Mouse (Mus musculus) CH12.LX (cell line): ENCODE measurements around the gene Egfl8. TPM values are rescaled to one million over a fixed set of nuclear protein-coding genes. Genes with fewer than 3 reads are reported as not detected.

Experiments
- DNase-seq: peaks from one replicate; pipeline ENCODE4 v3.0.0-alpha.2; 2013; ENCODE audit errors: extremely low read depth
- H3K27ac ChIP-seq: 2 replicates; pipeline ENCODE4 v1.5.1; 2012; ENCODE audit warnings: low read depth, mild to moderate bottlenecking, control low read depth, moderate library complexity; ENCODE audit not compliant: insufficient read depth
- H3K27me3 ChIP-seq: replicated peaks from 2 replicates; pipeline ENCODE3; 2012; ENCODE audit warnings: inconsistent platforms
- H3K36me3 ChIP-seq, 2 experiments: replicated peaks in 1 of 2; 2 replicates each; pipeline versions ENCODE3 to v1.6.1; 2012; ENCODE audit warnings: inconsistent platforms in 1 of 2, low read length in 1 of 2, mild to moderate bottlenecking in 1 of 2, mixed read lengths in 1 of 2, moderate library complexity in 1 of 2; ENCODE audit not compliant: control insufficient read depth in 1 of 2, insufficient read depth in 1 of 2
- H3K4me1 ChIP-seq, 2 experiments: 2 replicates each; pipeline ENCODE4 v1.6.1; 2012; ENCODE audit warnings: inconsistent platforms in 1 of 2, moderate library complexity in 1 of 2; ENCODE audit not compliant: insufficient read depth in 2 of 2, control insufficient read depth in 1 of 2
- H3K4me2 ChIP-seq: 2 replicates; pipeline ENCODE4 v1.6.1; 2012; ENCODE audit warnings: low read depth, mild to moderate bottlenecking, control low read depth; ENCODE audit not compliant: poor library complexity, insufficient read depth, severe bottlenecking
- H3K4me3 ChIP-seq, 3 experiments: fragments of 150-350 bp in 1 of 3; sonication (generic) in 1 of 3; replicated peaks in 1 of 3; 2 replicates each; pipeline versions ENCODE3 to v1.5.1; 2011 to 2012; ENCODE audit warnings: low read depth in 2 of 3, low read length in 2 of 3, mild to moderate bottlenecking in 2 of 3, moderate library complexity in 2 of 3, control low read depth in 1 of 3, improper control_type of control experiment in 1 of 3, inconsistent platforms in 1 of 3, mixed read lengths in 1 of 3; ENCODE audit not compliant: poor library complexity in 1 of 3
- H3K79me2 ChIP-seq: replicated peaks from 2 replicates; pipeline ENCODE4 v1.6.1; 2012; ENCODE audit warnings: mild to moderate bottlenecking, moderate library complexity; ENCODE audit not compliant: control insufficient read depth, poor library complexity, insufficient read depth, severe bottlenecking; ENCODE audit errors: extremely low read depth
- H3K9ac ChIP-seq: 2 replicates; pipeline ENCODE4 v1.6.1; 2012; ENCODE audit warnings: low read depth, mild to moderate bottlenecking, control low read depth, moderate library complexity; ENCODE audit not compliant: insufficient read depth
- H3K9me3 ChIP-seq: replicated peaks from 2 replicates; pipeline ENCODE3; 2012; ENCODE audit warnings: low read length, inconsistent platforms, mixed read lengths
- BHLHE40 ChIP-seq: IDR thresholded peaks from 2 replicates; pipeline ENCODE4 v1.6.1; 2011; ENCODE audit warnings: mild to moderate bottlenecking, low read depth, low read length, improper control_type of control experiment
- CHD1 ChIP-seq: IDR thresholded peaks from 2 replicates; pipeline ENCODE4 v1.6.1; 2012; ENCODE audit warnings: low read depth, low read length, improper control_type of control experiment, inconsistent platforms
- E2F4 ChIP-seq: IDR thresholded peaks from 2 replicates; pipeline ENCODE4 v1.6.1; 2011; ENCODE audit warnings: low read depth, low read length, improper control_type of control experiment; ENCODE audit not compliant: insufficient replicate concordance
- ELF1 ChIP-seq: IDR thresholded peaks from 2 replicates; pipeline ENCODE4 v1.6.1; 2014; ENCODE audit warnings: low read depth, mild to moderate bottlenecking, inconsistent platforms, low read length, improper control_type of control experiment
- EP300 ChIP-seq: IDR thresholded peaks from 2 replicates; pipeline ENCODE4 v1.6.1; 2011; ENCODE audit warnings: low read length, improper control_type of control experiment
- GABPA ChIP-seq: IDR thresholded peaks from 2 replicates; pipeline ENCODE4 v1.6.1; 2012; ENCODE audit warnings: low read depth, low read length, improper control_type of control experiment, inconsistent platforms; ENCODE audit not compliant: insufficient replicate concordance
- IRF4 ChIP-seq: IDR thresholded peaks from 2 replicates; pipeline ENCODE4 v1.6.1; 2014; ENCODE audit warnings: low read depth, mild to moderate bottlenecking, inconsistent platforms, low read length, improper control_type of control experiment
- JUN ChIP-seq: IDR thresholded peaks from 2 replicates; pipeline ENCODE4 v1.6.1; 2011; ENCODE audit warnings: low read depth, mild to moderate bottlenecking, low read length, improper control_type of control experiment, moderate library complexity; ENCODE audit not compliant: insufficient read depth
- JUND ChIP-seq: conservative IDR thresholded peaks from 2 replicates; pipeline ENCODE4 v1.6.1; 2011; ENCODE audit warnings: low read depth, low read length, improper control_type of control experiment
- MAX ChIP-seq: IDR thresholded peaks from 2 replicates; pipeline ENCODE4 v1.6.1; 2011; ENCODE audit warnings: low read length, improper control_type of control experiment
- MYC ChIP-seq: IDR thresholded peaks from 2 replicates; pipeline ENCODE4 v1.6.1; 2011; ENCODE audit warnings: low read depth, mild to moderate bottlenecking, improper control_type of control experiment, low read length
- RCOR1 ChIP-seq: conservative IDR thresholded peaks from 2 replicates; pipeline ENCODE4 v1.6.1; 2012; ENCODE audit warnings: low read depth, mild to moderate bottlenecking, inconsistent platforms, low read length, improper control_type of control experiment
- SIN3A ChIP-seq: IDR thresholded peaks from 2 replicates; pipeline ENCODE4 v1.6.1; 2012; ENCODE audit warnings: low read length, improper control_type of control experiment, inconsistent platforms
- TBP ChIP-seq: conservative IDR thresholded peaks from 2 replicates; pipeline ENCODE4 v1.6.1; 2011; ENCODE audit warnings: low read depth, low read length, improper control_type of control experiment
- USF1 ChIP-seq: IDR thresholded peaks from 2 replicates; pipeline ENCODE4 v1.6.1; 2014; ENCODE audit warnings: low read depth, mild to moderate bottlenecking, inconsistent platforms, low read length, improper control_type of control experiment
- USF2 ChIP-seq: conservative IDR thresholded peaks from 2 replicates; pipeline ENCODE4 v1.6.1; 2011; ENCODE audit warnings: low read depth, low read length, improper control_type of control experiment
- ZKSCAN1 ChIP-seq: IDR thresholded peaks from 2 replicates; pipeline ENCODE4 v1.6.1; 2012; ENCODE audit warnings: low read depth, inconsistent platforms, low read length, improper control_type of control experiment, borderline replicate concordance
- ZMIZ1 ChIP-seq: IDR thresholded peaks from 2 replicates; pipeline ENCODE4 v1.6.1; 2012; ENCODE audit warnings: low read depth, mild to moderate bottlenecking, inconsistent platforms, low read length, improper control_type of control experiment
- dilution Hi-C: fragments of 300-500 bp; cut with MboI; formaldehyde crosslinking; loops from 2 replicates; pipeline ENCODE4 v1.14.3; 2020; ENCODE audit warnings: low sequenced_read_pairs; ENCODE audit not compliant: extremely low pct_unique_long_range_greater_than_20kb, extremely low pct_ligation_motif_present
- in situ Hi-C: fragments of 300-500 bp; cut with MboI; formaldehyde crosslinking; loops from 3 replicates; pipeline ENCODE4 v1.14.3; 2019; ENCODE audit warnings: low sequenced_read_pairs, low pct_ligation_motif_present, low pct_unique_long_range_greater_than_20kb, mixed read lengths
- polyA plus RNA-seq: library from polyadenylated mRNA; unstranded; fragments of >175 nt; gene quantifications from 2 replicates; pipeline ENCODE4 v1.2.1, GENCODE M21; 2012; ENCODE audit warnings: low read depth; ENCODE audit not compliant: insufficient read length
- total RNA-seq, 2 experiments: library from RNA; depleted of rRNA; stranded (reverse); fragments of 300-350 nt in 1 of 2; fragments of >200 nt in 1 of 2; gene quantifications; 2 replicates each; pipeline ENCODE4 v1.2.3; 2012 to 2014

The Egfl8 gene
- total and polyA plus RNA-seq, 3 experiments, result not detected

DNA sequence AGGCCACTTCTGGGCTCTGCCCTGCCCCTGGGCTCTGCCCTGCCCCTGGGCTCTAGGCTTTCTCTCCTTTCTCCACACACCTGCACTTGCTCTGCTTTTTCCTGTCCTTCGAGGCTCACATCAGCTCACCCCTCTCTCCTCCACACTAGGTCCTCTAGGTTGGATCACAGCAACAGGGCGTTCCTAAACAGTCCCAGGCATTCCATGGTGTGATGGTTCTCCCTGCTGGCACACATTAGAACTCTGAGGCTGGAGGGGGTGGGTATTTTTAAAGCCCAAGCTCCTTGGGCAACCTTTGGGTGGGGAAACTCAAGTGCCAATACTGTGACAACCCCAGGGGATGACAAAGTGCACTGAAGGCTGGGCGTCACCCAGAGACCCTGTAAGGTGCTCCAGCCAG, 21.7 kb upstream of the Egfl8 start:
- TF ChIP-seq JUN, result no peak
- TF ChIP-seq USF2, result no peak
- TF ChIP-seq ZKSCAN1, result no peak
- TF ChIP-seq RCOR1, result no peak
- TF ChIP-seq MYC, result no peak
- no peak for TF ChIP-seq MAX
- TF ChIP-seq ZMIZ1, result no peak
- TF ChIP-seq USF1, result no peak
- TF ChIP-seq JUND, result no peak
- TF ChIP-seq BHLHE40, result no peak
- Histone ChIP-seq H3K4me2 (no peak overlapping the region), H3K79me2 (no peaks in the 10 kb centered on the region), H3K9me3 (peaks cover 9% of the 10 kb centered on the region), H3K9ac (no peak overlapping the region), H3K36me3 (no peaks in the 10 kb centered on the region), H3K27me3 (peaks cover 85% of the 10 kb centered on the region), H3K4me3 (no peak overlapping the region), H3K4me1 (0 out of 4 replicates have a peak, but pooled peaks cover 0 to 8% of the 10 kb centered on the region in 2 experiments), H3K27ac (no peak overlapping the region)
- in situ Hi-C loops (no loop called here), dilution Hi-C loops (no loop called here)
- DNase-seq, result no peak

DNA sequence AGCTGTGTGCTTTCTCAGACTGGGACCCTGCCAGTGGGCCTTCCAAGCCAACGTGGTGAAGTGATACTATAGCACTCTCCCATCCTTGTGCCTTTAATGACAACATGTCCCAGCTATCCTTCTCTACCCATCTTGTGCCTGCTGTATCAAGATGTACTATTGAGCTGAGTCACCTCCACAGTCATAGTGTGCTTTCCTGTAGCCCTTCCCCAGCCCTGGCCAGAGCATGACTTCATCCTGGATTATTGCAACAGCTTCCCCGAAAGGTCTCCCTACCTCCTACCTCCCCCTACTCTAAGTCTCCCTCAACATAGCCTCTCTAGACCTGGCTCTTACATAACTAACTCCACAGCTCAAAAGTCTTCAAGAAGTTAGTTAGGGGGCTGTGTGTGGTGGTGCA, 19.9 kb upstream of the Egfl8 start:
- no peak for DNase-seq
- dilution Hi-C loops, result no loop called here
- H3K9me3 ChIP-seq, result peaks cover 9% of the 10 kb centered on the region
- no peaks in the 10 kb centered on the region for H3K79me2 ChIP-seq
- H3K4me1 ChIP-seq, result 0 out of 4 replicates have a peak, but pooled peaks cover 0 to 2% of the 10 kb centered on the region in 2 experiments
- H3K36me3 ChIP-seq, result no peaks in the 10 kb centered on the region
- H3K9ac ChIP-seq, result no peak overlapping the region
- no peak for TF ChIP-seq CHD1
- no peak for TF ChIP-seq USF2
- no peak for TF ChIP-seq TBP
- no peak for TF ChIP-seq ELF1
- TF ChIP-seq GABPA, result no peak
- TF ChIP-seq IRF4, result no peak
- TF ChIP-seq E2F4, result no peak
- no peak for TF ChIP-seq ZMIZ1
- TF ChIP-seq SIN3A, result no peak
- TF ChIP-seq EP300, result no peak
- TF ChIP-seq, all 38 proteins: peak for 0
- no peak overlapping the region for H3K27ac ChIP-seq
- H3K27me3 ChIP-seq, result peaks cover 76% of the 10 kb centered on the region
- in situ Hi-C loops, result no loop called here
- H3K4me2 ChIP-seq, result no peak overlapping the region
- H3K4me3 ChIP-seq, result no peak overlapping the region
